Mouse (Mus musculus): ENCODE measurements at regions not wholly inside any gene's neighbourhood (a gene's known extent, or its start where the extent isn't known, plus 50 kb on each side); places are given as distances from the start of the nearest gene placed in this dataset.

GRCm38 (mm10) chr11:111280769-111281168 lies 214.8 kb downstream of the Kcnj2 start:
- no peak for DNase-seq (ENCODE audit: low spot score)

GRCm38 (mm10) chr11:111281237-111282160 lies 215.5 kb downstream of the Kcnj2 start:
- no peak for DNase-seq (ENCODE audit: low spot score)

GRCm38 (mm10) chr11:111282283-111282682 lies 216.3 kb downstream of the Kcnj2 start:
- no peak for DNase-seq (ENCODE audit: low spot score)

- peak; percentile 10 for DNase-seq (ENCODE audit: low spot score)
Measured at GRCm38 (mm10) chr11:111290537-111290936, 224.6 kb downstream of the Kcnj2 start.

GRCm38 (mm10) chr11:111296309-111296721 lies 230.4 kb downstream of the Kcnj2 start:
- no peak for DNase-seq (ENCODE audit: low spot score)

- DNase-seq (ENCODE audit: low spot score) = no peak
Measured at GRCm38 (mm10) chr11:111312802-111313201, 246.8 kb downstream of the Kcnj2 start.

- DNase-seq (ENCODE audit: low spot score) = no peak
Measured at GRCm38 (mm10) chr11:111313566-111313965, 247.6 kb downstream of the Kcnj2 start.

GRCm38 (mm10) chr11:111321576-111321975 lies 255.6 kb downstream of the Kcnj2 start:
- no peak for DNase-seq (ENCODE audit: low spot score)

- peak; percentile 11 for DNase-seq (ENCODE audit: low spot score)
Measured at GRCm38 (mm10) chr11:111324453-111325010, 258.6 kb downstream of the Kcnj2 start.

GRCm38 (mm10) chr11:111326915-111327314 lies 261.0 kb downstream of the Kcnj2 start:
- DNase-seq (ENCODE audit: low spot score) = peak; percentile 8

GRCm38 (mm10) chr11:111328258-111328657 lies 262.3 kb downstream of the Kcnj2 start:
- DNase-seq (ENCODE audit: low spot score) = no peak

GRCm38 (mm10) chr11:111331592-111331991 lies 265.6 kb downstream of the Kcnj2 start:
- DNase-seq (ENCODE audit: low spot score) = no peak

- no peak for DNase-seq (ENCODE audit: low spot score)
Measured at GRCm38 (mm10) chr11:111333021-111333420, 267.1 kb downstream of the Kcnj2 start.

- no peak for DNase-seq (ENCODE audit: low spot score)
Measured at GRCm38 (mm10) chr11:111347562-111347961, 281.6 kb downstream of the Kcnj2 start.

GRCm38 (mm10) chr11:111350028-111350427 lies 284.1 kb downstream of the Kcnj2 start:
- DNase-seq (ENCODE audit: low spot score) = no peak

GRCm38 (mm10) chr11:111363363-111363762 lies 297.4 kb downstream of the Kcnj2 start:
- DNase-seq (ENCODE audit: low spot score) = no peak

GRCm38 (mm10) chr11:111377165-111377564 lies 311.2 kb downstream of the Kcnj2 start:
- DNase-seq (ENCODE audit: low spot score) = no peak

GRCm38 (mm10) chr11:111379842-111380241 lies 313.9 kb downstream of the Kcnj2 start:
- DNase-seq (ENCODE audit: low spot score) = no peak

- DNase-seq (ENCODE audit: low spot score) = no peak
Measured at GRCm38 (mm10) chr11:111398706-111399105, 332.7 kb downstream of the Kcnj2 start.

- DNase-seq (ENCODE audit: low spot score) = no peak
Measured at GRCm38 (mm10) chr11:111409266-111409665, 343.3 kb downstream of the Kcnj2 start.

- DNase-seq (ENCODE audit: low spot score) = no peak
Measured at GRCm38 (mm10) chr11:111424871-111425270, 358.9 kb downstream of the Kcnj2 start.

GRCm38 (mm10) chr11:111426715-111427114 lies 360.8 kb downstream of the Kcnj2 start:
- no peak for DNase-seq (ENCODE audit: low spot score)

- no peak for DNase-seq (ENCODE audit: low spot score)
Measured at GRCm38 (mm10) chr11:111442257-111442656, 376.3 kb downstream of the Kcnj2 start.
